Mouse (Mus musculus) NIH3T3 (cell line): ENCODE results near the gene Etv2.
A peak's percentile ranks its signal among the peaks of the same experiment; 100 is the strongest.

Experiments
- DNase-seq: peaks from one replicate; pipeline ENCODE4 v3.0.0-alpha.2; 2012; ENCODE audit warnings: low read depth

Etv2 gene

DNA sequence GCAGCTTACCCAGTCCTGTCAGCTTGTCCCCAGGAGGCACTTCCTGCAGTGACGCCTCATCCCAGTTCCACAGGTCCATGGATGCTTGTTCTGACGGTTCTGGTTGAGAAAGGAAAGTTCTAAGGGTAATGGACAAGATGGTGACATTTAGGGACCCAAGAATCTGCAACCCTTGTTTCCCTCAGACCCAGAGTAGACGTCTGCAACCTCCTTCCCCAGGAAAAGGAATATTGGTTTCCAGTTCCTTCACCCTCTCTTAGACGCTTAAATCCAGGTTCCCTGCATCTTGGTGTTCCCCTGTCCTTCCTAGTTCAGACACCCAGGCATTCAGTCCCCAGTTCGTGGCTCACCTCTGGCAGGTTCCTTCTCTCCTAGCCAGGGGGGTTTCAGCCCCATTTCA is at the start of gene Etv2:
TSS of gene Etv2 (minus strand) at position 101 of the 400 bp plus-strand sequence.
- no peak for DNase-seq

DNA sequence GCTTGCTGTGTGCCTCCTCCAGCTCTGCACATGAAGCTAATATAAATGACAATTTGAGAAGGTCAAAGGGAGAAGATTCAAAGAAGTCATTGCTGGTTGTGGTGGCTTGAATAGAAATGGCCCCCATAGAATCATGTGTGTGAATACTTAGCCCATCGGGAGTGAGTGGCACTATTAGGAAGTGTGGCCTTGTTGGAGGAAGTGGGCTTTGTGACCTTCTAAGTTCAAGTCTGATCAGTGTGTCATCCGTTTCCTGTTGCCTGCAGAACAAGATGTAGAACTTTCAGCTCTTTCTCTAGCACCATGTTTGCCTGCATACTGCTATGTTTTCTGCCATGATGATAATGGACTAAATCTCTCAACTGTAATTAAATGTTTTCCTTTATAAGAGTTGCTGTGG is 47.8 kb upstream of the Etv2 start:
- DNase-seq = no peak

DNA sequence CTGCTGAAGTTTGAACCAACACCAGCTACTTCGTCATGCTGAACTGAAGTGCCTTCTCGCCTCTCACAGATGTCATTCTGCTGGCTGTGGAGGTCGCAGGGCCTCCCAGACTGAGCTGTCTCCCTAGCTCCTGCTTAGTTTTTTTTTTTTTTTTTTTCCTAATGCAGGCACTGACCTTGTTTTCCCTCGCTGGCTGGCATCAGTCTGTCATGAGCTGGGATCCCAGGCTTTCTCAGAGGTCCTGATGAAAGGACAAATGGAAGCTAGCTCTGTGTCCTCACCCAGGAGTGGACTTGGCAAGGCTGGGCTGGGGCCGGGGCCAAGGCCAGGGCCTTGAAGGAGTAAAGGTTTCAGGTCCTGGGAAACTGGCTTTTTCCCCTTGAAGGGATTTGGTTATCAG is 46.2 kb upstream of the Etv2 start:
- DNase-seq = no peak

DNA sequence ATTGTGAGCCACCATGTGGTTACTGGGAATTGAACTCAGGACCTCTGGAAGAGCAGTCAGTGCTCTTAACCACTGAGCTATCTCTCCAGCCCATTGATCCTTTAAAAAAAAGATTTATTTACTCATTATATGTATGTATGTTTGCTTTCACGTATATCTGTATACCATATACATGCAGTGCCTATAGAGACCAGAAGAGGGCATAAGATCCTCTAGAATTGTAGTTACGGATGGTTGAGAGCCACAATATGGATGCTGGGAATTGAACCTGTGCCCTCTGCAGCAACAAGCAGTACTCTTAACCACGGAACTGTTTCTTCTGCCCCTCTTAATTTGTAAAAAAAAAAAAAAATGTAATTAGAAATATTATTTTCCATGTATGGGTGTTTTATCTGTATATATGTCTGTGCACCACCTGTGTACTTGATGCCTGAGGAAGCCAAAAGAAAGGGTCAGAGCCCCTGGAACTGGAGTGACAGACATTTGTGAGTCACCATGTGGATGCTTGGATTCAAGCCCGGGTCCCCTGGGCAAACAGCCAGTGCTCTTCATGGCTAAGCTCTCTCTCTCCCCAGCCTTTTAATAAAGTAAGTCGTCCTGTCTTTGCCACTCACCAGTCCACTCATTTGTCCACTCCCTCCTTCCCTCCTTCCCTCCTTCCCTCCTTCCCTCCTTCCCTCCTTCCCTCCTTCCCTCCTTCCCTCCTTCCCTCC is 42.8 kb upstream of the Etv2 start:
- DNase-seq = peak; percentile 73

DNA sequence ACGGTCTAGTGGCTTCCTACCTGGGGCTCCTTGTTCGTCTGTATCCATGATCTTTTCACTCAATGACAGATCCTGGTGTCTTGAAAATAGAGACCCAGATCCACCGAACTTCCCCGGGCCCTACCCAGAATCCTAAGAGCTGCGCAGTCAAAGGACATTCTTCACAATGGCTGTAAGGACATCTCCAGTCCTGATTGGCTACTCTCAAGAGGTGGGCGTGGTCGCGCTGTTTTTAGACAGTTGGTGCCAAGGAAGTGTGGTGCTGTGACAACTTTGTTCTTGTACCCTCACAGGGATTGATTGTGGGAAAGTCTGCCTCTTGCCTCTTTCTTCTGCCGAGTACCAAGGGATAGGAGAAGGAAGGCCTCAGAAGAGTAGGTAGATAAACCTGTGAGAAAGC is 35.8 kb upstream of the Etv2 start, which contains the start of gene Pmis2:
TSS of gene Pmis2 (minus strand) at position 126 of the 400 bp plus-strand sequence.
- DNase-seq = no peak

DNA sequence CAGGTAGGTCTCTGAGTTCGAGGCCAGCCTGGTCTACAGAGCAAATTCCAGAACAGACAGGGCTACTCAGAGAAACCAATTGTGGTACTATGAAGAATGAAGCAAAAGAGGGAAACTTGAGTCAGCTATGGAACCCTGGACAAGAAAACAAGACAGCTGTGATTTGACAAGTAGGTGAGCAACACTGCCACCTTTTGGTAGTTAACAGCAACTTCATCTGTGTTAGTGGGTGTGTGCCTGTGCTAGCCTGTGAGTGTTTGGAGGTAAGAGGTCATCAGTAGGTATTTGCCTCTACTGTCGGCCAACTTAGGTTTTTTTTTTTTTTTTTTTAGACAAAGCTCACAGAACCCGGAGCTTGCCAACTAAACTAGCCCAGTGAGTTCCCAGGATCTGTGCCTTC is 33.6 kb upstream of the Etv2 start:
- peak; percentile 46 for DNase-seq

DNA sequence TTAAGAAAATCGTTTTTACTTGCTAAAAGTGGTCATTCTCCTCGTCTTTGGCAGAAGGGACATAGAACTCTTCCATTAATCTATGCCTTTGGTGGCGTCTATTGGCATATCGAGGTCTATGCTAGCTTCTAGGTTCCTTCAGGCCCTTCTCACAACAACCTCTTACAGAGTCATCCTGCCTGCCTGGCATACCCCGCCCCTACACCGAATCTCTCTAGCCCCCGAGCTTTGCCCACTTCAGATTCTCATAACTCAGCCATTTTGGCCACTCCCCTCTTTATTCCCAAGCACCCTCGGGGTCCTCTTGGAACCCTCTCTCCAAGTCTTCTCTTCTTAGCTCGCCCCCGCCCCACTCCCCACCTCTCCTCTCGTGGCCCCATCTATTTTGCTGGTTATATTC is 29.7 kb upstream of the Etv2 start:
- peak; percentile 33 for DNase-seq

DNA sequence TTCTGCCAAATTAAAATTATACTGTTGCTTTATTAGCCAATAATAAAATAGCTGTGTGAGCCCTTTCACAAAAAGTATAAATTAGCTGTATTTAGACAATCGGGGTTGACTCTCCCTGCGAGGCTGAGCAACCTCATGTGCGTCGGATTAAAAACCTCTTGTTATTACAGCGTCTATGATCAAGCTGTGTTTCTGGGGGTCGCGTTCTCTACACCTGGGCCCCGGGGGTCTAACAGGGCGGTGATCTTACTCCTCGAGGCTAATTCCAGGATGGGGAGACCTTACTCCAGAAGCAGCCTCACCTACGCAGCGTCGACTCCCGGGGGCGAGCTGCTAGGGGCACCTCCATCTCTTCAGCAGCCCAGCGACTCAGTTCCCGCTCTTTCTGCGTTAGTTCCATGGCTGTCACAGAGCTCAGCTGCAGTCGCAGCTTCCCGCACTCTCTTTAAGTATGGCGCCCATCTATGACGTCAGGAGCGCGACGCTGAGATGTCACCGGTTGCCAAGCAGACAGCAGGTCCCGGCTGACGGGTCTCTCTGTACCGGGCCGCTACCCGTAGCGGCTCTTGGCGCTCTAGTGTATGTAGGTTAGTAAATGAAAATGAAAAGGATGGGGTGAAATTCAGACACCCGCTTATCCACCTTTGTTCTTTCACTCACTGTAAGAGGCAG is 29.0 kb upstream of the Etv2 start, which contains the start of gene Haus5:
TSS of gene Haus5 (minus strand) at position 466 of the 672 bp plus-strand sequence.
- DNase-seq = peak; percentile 96

DNA sequence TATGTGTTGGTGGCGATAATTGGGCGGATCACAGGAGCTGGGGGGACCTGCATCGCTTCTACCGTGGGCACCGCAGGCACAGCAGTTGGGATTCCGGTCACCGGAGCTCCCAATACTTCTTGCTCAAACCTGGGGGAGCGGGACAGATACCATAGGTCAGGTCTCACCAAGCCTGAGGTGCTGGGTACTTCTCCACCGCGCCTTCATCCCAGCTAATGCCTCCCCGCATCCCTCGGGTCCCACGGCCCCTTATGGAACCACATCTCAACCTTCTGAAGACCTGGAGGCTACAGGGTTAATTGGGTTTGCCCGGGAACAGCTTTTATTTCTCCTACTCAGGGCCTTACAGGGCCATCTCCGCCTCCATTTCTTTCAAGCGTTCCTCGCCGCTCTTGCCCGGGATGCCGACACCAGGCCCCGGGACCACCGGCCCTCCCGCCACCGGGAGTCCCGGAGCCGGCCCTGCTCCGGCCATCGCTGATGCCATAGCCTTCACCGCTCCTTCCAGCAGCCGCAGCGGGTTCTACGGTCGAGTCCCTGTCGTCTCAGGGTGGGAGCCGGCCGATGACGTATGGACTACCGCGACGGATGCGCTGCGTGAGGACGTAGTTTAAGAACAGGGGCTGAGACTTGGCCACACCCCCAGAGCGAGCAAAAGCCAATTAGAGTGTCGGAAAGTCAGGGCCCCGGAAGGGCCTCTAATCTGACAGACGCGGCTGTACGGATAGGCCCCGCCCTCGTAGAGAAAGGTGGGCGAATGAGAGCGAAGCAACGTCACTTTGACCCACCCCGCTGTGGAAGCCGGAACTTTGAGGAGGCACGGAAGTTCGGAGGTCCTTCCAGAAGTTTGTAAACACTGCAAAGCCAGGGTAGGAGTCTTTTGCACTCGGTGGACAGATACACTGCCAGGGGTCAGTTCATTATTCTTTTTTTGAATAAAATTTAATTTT is 14.2 kb upstream of the Etv2 start, which contains the start of gene Rbm42:
TSS of gene Rbm42 (minus strand) at position 727 of the 950 bp plus-strand sequence.
- peak; percentile 99 for DNase-seq

DNA sequence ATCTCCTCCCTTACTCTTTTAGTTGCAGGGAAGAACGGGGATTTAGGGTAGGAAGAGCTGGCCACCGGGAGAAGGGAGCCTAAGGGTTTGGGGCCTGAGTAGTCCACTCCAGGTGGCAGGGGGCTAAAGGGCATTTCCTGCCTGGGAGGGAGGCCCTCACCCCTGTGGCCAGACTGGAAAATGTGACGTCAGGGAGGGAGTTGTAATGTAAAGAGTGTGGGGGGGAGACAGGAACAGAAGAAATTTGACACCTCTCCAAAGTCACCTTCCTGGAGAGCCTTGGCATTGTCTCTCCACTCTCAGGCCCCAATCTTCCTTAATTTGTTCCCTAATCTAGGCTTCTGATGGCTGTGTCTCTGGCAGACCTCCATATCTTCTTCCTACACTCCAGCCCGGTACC is 3.4 kb upstream of the Etv2 start:
- DNase-seq = peak; percentile 14

DNA sequence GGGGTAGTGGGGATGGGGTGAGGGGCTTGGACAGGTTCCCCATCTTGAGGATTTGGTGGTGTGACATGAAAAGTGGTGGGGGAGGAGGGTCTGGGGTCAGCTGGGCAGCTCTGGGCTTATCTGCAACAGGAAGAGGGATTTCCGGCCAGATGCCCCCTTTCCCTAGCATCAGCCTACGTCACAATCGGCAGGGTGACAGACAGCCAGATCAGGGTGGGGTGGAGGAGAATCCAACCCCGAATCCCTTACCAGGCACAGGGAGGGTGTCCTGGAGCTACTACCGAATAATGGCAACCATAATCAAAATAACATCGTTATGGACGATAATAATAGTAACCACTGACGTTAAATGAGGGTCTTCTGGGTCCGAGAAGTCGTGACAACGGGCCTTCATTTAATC is 743 bp upstream of the Etv2 start:
- DNase-seq = no peak

DNA sequence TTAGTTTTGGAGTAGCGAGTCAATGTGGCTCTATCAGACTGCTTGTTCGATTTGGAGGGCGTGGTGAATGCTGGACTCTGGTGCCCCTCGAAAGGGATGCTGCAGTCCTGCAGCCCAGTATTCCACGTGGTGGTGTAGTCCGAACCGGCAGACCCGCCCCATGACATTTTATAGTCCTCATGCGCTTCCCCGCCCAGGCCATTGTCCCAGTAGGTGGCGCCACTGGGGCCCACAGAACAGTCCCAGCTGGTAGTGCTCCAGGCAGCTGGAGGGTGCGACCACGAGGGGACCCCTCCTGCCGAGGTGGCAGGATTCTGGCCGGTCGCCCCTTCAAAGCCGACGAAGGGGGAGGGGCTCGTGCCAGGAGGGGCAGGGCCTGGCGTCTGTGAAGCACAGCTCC is 1.0 kb downstream of the Etv2 start:
- DNase-seq = peak; percentile 51

DNA sequence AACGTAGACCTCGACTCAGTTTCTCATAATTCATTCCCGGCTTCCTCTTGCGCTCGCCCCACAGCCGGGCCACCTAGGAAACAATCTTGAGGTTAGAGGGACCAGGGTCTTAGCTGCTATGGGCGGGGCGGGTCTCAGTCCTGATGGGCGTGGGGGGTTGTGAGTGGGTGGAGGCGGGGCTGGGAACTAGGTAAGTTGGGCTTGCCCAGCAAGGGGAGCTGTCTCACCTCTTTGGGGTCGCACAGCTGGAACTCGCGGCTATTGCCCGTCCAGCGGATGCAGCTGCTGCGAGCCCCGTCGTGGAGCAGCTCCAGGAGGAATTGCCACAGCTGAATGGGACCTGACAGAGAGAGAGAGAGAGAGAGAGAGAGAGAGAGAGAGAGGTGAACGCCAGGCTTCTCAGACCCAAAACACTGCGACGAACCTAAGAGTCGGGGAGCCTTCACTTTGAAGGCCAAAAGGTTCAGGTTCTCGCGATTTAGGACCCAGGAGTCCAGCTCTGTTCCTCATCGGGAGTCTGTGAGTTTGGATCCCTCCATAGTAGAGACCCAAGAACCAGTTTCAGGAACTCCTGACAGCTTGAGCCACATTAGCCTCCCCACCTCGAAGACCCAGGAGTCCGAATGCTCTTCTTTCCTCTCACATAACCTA is 1.8 kb downstream of the Etv2 start:
- no peak for DNase-seq

DNA sequence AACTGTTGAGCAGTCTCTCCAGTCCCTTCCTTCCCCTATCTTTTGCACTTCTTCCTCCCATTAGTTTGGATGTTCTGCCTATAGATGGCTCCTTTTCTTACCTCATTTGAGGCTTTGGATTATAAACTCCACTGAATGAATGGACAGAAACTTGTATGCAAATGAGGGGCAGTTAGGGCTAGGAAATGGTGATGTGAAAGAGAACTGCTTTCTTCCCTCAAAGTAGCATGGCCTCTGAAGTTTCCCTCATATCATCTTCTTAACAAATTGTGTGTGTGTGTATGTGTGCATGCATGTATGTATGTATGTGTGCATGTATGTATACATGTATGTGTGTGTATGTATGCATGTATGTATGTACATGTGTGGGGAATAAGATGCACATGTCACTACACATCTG is 6.6 kb downstream of the Etv2 start:
- DNase-seq = no peak

DNA sequence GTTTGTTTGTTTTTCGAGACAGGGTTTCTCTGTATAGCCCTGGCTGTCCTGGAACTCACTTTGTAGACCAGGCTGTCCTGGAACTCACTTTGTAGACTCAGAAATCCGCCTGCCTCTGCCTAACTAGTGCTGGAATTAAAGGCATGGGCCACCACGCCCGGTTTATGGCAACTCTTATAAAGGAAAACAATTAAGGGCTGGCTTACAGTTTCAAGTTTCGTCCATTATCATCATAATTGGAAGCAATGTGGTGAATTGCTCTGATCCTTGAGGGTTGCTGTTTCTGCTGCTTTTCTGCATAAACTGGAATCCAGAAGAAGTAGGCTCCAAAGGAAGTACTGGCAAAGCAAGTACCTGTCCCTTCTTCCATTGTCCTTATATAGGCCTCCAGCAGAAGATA is 9.0 kb downstream of the Etv2 start:
- no peak for DNase-seq

DNA sequence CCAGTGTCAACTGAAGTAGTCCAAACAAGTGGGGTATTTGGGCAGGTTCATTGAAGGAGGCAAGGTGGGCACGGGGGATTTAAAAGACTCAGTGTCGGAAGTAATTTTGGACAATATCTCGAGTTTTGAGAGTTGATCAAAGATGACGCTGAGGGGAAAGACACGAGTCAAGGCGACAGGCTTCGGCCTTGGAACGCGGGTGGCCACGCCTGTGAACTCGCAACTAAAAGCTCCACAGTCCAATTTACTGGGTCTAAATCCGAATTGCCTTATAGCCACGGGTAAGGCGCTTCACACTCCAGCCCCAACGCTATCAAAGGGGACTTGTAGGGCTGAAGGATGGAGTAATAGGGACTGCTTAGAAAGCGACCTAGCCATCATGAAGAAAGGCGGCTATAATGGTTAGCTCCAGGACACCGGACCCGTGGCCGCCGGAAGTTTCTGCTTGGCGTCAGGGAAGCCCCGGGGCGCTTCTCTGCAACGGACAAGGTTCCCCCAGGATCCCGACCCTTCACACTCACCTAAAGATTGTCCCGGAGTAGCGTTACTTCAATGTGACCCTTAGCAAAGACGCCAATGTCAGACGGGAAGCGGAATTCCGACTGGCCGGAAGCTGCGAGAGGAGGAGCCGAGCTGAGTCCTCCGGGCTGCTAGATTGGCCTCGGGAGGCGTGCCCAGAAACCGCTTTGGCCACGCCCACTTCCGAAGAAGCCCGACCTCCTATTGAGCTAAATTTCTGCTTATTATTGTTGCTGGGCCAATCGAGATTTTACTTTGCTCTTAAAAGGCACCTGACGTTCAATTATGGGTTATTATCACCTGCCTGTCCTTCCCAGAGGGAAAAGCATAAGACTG is 9.9 kb downstream of the Etv2 start, which contains the start of gene Cox6b1:
TSS of gene Cox6b1 (minus strand) at position 622 of the 855 bp plus-strand sequence.
- DNase-seq = peak; percentile 96

DNA sequence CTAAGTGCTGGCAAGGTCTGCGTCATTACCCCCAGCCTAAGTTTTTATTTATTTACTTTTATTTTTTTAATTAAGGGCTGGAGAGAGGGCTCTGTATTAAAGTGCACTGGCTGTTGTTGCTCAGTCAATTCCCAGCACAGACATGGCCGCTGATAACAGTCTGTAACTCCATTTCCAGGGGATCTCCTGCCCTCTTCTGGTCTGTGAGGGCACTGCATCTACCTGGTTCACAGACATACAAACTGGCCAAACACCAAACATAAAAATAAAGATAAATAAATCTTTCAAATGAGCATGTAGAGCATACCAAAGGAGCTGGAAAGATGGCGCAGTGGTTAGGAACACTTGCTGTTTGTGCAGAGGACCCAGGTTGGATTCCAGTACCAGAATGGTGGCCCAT is 16.4 kb downstream of the Etv2 start:
- peak; percentile 61 for DNase-seq

DNA sequence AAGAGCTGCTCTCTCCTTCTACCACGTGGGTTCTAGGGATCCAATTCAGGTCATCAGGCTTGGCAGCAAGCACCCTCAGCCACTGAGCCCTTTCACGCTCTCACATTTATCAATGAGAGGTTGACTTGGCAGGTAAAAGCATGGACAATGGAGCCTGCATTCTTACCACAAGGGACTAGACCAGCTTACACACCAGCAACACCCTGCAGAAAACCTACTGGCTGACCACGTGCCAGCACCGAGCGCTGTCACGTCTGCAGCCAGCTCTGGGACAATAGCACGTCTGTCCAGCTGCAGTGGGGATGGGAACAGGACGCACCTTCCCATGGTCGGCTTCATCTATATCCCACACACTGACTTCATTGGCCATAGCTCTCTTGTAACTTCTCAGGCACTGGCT is 17.0 kb downstream of the Etv2 start:
- DNase-seq = no peak

DNA sequence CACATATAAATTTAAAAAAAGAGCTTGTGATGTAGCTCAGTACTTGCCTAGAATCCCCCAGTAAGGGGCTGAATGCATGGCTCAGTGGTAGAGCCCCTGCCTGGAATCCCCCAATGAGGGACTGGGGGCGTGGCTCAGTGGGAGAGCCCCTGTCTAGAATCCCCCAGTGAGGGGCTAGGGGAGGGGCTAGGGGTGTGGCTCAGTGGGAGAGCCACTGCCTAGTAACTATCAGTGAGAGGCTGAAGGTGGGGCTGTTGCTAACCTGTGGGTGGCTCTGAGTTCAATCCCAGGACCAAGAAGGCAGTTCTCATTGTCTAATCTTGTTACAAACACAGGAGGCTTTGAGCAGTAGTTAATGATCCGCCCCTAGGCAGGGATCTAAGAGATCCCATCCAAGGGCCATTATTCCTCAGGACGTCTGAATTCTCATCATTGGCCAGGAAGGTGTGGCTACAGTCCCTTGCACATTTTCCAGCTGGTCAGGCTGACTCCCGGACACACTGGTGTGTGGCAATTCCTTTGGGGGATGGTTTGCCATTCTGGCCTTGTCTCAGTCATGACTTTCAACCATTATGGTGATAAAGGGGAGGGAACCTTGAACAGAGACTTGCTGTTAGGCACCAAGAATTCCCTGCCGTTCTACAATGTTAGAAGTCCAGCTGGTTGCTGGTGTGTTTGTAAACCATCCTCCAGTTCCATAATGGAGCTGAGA is 20.4 kb downstream of the Etv2 start:
- DNase-seq = no peak

DNA sequence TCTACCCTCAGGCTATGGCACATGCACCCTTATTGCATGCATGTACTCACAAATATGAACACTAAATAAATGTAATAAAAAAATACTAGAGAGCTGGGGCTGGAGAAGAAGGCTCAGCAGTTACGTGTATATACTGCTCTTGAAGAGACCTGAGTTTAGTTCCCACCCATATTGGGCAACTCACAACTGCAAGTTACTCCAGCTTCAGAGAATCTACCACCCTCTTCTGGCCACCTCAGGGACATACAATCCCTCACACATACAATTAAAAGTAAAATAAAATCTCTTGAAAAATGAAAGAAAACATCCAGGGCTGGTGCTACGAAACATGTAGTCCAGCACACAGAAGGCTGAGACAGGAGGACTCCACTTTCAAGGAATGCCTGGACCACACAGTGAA is 21.2 kb downstream of the Etv2 start:
- peak; percentile 63 for DNase-seq
